Mouse (Mus musculus): ENCODE results near the gene Mrps10. TPM values are rescaled to one million over a fixed set of nuclear protein-coding genes. Genes with fewer than 3 reads are reported as not detected.

Mrps10 gene
- polyA plus RNA-seq, 1 experiment, result 71.3 TPM

DNA sequence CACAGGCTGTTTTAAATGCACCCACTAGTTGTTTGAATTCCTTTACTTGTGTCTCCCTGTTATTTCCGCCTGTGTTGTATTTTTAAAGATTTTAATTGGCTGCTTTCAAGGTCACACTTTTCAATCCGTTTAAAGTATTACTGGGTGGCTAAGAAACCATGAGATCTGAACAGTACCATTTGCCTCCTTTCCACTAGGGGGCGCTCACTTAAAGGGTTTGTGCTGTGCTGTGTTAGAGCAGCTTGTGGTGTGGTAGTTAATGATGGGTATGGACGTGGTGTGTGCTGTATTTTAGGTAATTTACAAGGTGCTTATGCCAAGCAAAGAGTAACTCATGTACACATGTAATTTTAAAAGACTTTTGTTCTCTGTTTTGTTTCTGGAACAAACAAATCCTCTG lies 2.8 kb downstream of the Mrps10 start:
- Histone ChIP-seq H3K27me3 (ENCODE audit: control insufficient read depth, insufficient read depth, low read length, poor library complexity, severe bottlenecking) (no peaks in the 10 kb centered on the region), H3K9me3 (replicated peaks; ENCODE audit: control insufficient read depth, insufficient read depth, low read length, poor library complexity, severe bottlenecking) (no peaks in the 10 kb centered on the region), H3K36me3 (ENCODE audit: control insufficient read depth, insufficient read depth, low read length, poor library complexity, severe bottlenecking) (peaks cover 25% of the 10 kb centered on the region), H3K27ac (ENCODE audit: insufficient read depth, low read length) (no peak overlapping the region), H3K9ac (ENCODE audit: low read depth, poor library complexity, severe bottlenecking) (no peak overlapping the region), H3K4me3 (ENCODE audit: low read depth, low read length) (no peak overlapping the region), H3K4me1 (ENCODE audit: control insufficient read depth, insufficient read depth, low read length) (no peaks in the 10 kb centered on the region)
- TF ChIP-seq CTCF (IDR thresholded peaks at IDR 0.05; ENCODE audit: low read depth, low read length) (peak; percentile 39), EP300 (IDR thresholded peaks at IDR 0.05; ENCODE audit: insufficient read depth, low read depth, low read length) (no peak)

DNA sequence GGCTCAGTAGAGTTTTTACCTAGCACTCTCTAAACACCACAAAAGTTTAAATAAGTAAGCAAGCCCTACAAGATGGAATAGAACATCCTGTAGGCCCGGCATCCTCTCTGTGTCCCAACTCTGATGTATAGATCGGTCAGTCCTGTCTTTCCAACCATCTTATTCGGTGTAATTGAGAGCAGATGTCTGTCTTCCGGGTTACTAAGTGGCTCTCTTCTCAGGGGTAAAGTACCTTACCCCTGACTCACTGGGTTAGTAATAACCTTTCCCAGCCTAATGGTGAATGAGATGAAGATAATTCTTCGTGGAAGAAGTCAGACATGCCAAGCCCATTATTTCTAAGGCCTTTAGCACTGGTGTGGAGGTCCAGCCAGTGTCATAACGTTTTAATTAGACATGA lies 5.3 kb downstream of the Mrps10 start:
- Histone ChIP-seq H3K36me3 (ENCODE audit: control insufficient read depth, insufficient read depth, low read length, poor library complexity, severe bottlenecking) (peaks cover 29% of the 10 kb centered on the region), H3K27me3 (ENCODE audit: control insufficient read depth, insufficient read depth, low read length, poor library complexity, severe bottlenecking) (no peaks in the 10 kb centered on the region), H3K4me1 (ENCODE audit: control insufficient read depth, insufficient read depth, low read length) (no peaks in the 10 kb centered on the region), H3K9ac (ENCODE audit: low read depth, poor library complexity, severe bottlenecking) (no peak overlapping the region), H3K4me3 (ENCODE audit: low read depth, low read length) (no peak overlapping the region), H3K27ac (ENCODE audit: insufficient read depth, low read length) (no peak overlapping the region), H3K9me3 (replicated peaks; ENCODE audit: control insufficient read depth, insufficient read depth, low read length, poor library complexity, severe bottlenecking) (no peaks in the 10 kb centered on the region)
- TF ChIP-seq EP300 (IDR thresholded peaks at IDR 0.05; ENCODE audit: insufficient read depth, low read depth, low read length), result no peak
- TF ChIP-seq CTCF (IDR thresholded peaks at IDR 0.05; ENCODE audit: low read depth, low read length), result no peak
- no peak for TF ChIP-seq POLR2A (IDR thresholded peaks at IDR 0.05; ENCODE audit: insufficient read depth, low read length)

DNA sequence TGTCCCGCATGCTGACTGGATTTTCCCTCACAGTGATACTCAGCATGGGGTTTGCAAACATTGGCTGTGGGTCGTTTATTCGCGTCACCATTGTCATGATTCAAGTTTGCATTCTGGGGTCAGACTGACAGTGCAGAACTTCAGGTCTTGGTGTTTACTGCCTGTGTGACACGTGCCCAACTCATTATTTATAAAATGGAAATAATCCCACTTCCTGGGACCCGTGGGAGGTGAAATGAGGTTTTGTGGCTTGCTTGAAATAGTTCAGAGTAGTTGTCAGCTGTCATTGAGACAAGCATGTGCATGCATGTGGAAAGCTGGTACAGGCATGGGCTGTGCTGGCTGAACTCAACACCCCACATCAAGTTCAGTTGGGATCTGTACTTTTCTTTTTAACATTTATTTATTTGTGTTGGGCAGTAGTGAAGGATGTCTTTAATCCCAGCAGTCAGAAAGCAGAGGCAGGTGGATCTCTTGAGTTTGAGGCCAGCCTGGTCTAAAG lies 8.1 kb downstream of the Mrps10 start:
- H3K4me1 ChIP-seq (ENCODE audit: control insufficient read depth, insufficient read depth, low read length), result no peaks in the 10 kb centered on the region
- peaks cover 33% of the 10 kb centered on the region for H3K36me3 ChIP-seq (ENCODE audit: control insufficient read depth, insufficient read depth, low read length, poor library complexity, severe bottlenecking)
- no peak overlapping the region for H3K9ac ChIP-seq (ENCODE audit: low read depth, poor library complexity, severe bottlenecking)
- H3K27ac ChIP-seq (ENCODE audit: insufficient read depth, low read length), result no peak overlapping the region
- TF ChIP-seq CTCF (IDR thresholded peaks at IDR 0.05; ENCODE audit: low read depth, low read length), result no peak
- no peak for TF ChIP-seq POLR2A (IDR thresholded peaks at IDR 0.05; ENCODE audit: insufficient read depth, low read length)
- no peak for TF ChIP-seq EP300 (IDR thresholded peaks at IDR 0.05; ENCODE audit: insufficient read depth, low read depth, low read length)
- no peaks in the 10 kb centered on the region for H3K9me3 ChIP-seq (replicated peaks; ENCODE audit: control insufficient read depth, insufficient read depth, low read length, poor library complexity, severe bottlenecking)
- no peak overlapping the region for H3K4me3 ChIP-seq (ENCODE audit: low read depth, low read length)
- H3K27me3 ChIP-seq (ENCODE audit: control insufficient read depth, insufficient read depth, low read length, poor library complexity, severe bottlenecking), result no peaks in the 10 kb centered on the region

DNA sequence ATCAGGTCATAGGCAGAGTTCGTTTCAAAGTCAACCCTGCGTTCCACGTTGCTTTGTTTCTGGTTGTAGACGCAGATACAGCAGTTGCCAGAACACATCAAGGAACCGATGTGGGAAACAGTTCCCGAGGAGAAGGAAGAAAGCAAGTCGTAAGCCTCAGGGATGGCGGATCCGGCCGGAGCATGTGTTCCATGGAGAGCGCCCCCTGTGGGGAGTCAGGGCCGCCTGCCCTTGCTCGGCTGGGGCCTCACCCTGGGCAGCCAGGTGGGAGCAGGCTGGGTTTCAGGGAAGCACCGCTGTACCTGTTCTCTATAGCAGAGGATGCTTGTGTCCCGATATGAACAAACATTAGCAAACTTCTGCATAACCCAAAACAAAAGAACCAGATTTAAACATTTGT lies 9.4 kb downstream of the Mrps10 start:
- no peak overlapping the region for H3K9ac ChIP-seq (ENCODE audit: low read depth, poor library complexity, severe bottlenecking)
- H3K4me1 ChIP-seq (ENCODE audit: control insufficient read depth, insufficient read depth, low read length), result no peaks in the 10 kb centered on the region
- H3K27ac ChIP-seq (ENCODE audit: insufficient read depth, low read length), result no peak overlapping the region
- H3K36me3 ChIP-seq (ENCODE audit: control insufficient read depth, insufficient read depth, low read length, poor library complexity, severe bottlenecking), result peaks cover 24% of the 10 kb centered on the region
- H3K27me3 ChIP-seq (ENCODE audit: control insufficient read depth, insufficient read depth, low read length, poor library complexity, severe bottlenecking), result no peaks in the 10 kb centered on the region
- no peaks in the 10 kb centered on the region for H3K9me3 ChIP-seq (replicated peaks; ENCODE audit: control insufficient read depth, insufficient read depth, low read length, poor library complexity, severe bottlenecking)
- TF ChIP-seq POLR2A (IDR thresholded peaks at IDR 0.05; ENCODE audit: insufficient read depth, low read length) (no peak), EP300 (IDR thresholded peaks at IDR 0.05; ENCODE audit: insufficient read depth, low read depth, low read length) (no peak), CTCF (IDR thresholded peaks at IDR 0.05; ENCODE audit: low read depth, low read length) (peak; percentile 50)
- H3K4me3 ChIP-seq (ENCODE audit: low read depth, low read length), result no peak overlapping the region

DNA sequence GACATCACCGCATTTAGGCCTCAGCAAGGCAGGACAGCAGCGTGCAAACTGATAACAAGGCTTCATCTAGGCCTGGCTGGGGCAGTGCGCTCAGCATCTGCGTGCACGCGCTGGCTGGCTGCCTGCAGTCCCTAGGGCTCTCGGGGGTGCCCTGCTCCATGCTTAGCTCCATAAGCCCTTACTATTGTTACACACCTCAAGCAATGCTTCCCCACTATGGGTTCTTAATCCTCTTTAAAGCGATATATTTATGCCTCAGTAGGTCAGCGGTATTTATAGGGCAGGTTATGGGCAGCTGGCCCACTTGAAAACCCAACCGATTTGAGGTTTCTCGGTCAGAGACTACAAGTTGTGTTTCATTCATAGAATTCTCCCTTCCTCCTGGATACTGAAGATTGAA lies 13.2 kb downstream of the Mrps10 start:
- H3K36me3 ChIP-seq (ENCODE audit: control insufficient read depth, insufficient read depth, low read length, poor library complexity, severe bottlenecking), result 0 out of 2 replicates have a peak, but pooled peaks cover 8% of the 10 kb centered on the region
- TF ChIP-seq EP300 (IDR thresholded peaks at IDR 0.05; ENCODE audit: insufficient read depth, low read depth, low read length) (no peak), POLR2A (IDR thresholded peaks at IDR 0.05; ENCODE audit: insufficient read depth, low read length) (no peak), CTCF (IDR thresholded peaks at IDR 0.05; ENCODE audit: low read depth, low read length) (no peak)
- no peak overlapping the region for H3K27ac ChIP-seq (ENCODE audit: insufficient read depth, low read length)
- no peaks in the 10 kb centered on the region for H3K27me3 ChIP-seq (ENCODE audit: control insufficient read depth, insufficient read depth, low read length, poor library complexity, severe bottlenecking)
- H3K9ac ChIP-seq (ENCODE audit: low read depth, poor library complexity, severe bottlenecking), result no peak overlapping the region
- H3K4me3 ChIP-seq (ENCODE audit: low read depth, low read length), result no peak overlapping the region
- no peaks in the 10 kb centered on the region for H3K9me3 ChIP-seq (replicated peaks; ENCODE audit: control insufficient read depth, insufficient read depth, low read length, poor library complexity, severe bottlenecking)
- H3K4me1 ChIP-seq (ENCODE audit: control insufficient read depth, insufficient read depth, low read length), result peaks cover 1% of the 10 kb centered on the region

DNA sequence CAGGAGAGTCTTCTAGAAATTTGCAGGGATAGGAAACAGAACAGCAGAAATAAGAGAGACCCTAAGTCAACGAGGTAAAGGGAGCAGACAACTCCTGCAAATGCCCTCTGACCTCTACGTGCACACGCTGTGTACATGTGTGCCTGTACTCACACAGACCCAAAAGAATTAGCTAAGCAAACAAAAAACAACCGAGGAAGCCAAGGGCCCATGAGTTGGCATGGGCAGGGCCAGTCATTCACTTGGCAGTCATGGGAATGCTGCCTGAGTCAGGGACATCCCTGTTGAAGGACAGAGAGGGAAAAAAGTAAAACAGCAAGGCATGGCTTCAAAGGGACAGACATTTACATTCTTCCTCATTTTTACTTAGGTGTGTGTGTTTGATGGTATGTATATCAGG lies 14.6 kb downstream of the Mrps10 start:
- H3K36me3 ChIP-seq (ENCODE audit: control insufficient read depth, insufficient read depth, low read length, poor library complexity, severe bottlenecking), result 0 out of 2 replicates have a peak, but pooled peaks cover 5% of the 10 kb centered on the region
- no peak for TF ChIP-seq CTCF (IDR thresholded peaks at IDR 0.05; ENCODE audit: low read depth, low read length)
- peaks cover 1% of the 10 kb centered on the region for H3K4me1 ChIP-seq (ENCODE audit: control insufficient read depth, insufficient read depth, low read length)
- no peaks in the 10 kb centered on the region for H3K9me3 ChIP-seq (replicated peaks; ENCODE audit: control insufficient read depth, insufficient read depth, low read length, poor library complexity, severe bottlenecking)
- no peak overlapping the region for H3K27ac ChIP-seq (ENCODE audit: insufficient read depth, low read length)
- H3K4me3 ChIP-seq (ENCODE audit: low read depth, low read length), result no peak overlapping the region
- no peak overlapping the region for H3K9ac ChIP-seq (ENCODE audit: low read depth, poor library complexity, severe bottlenecking)
- no peaks in the 10 kb centered on the region for H3K27me3 ChIP-seq (ENCODE audit: control insufficient read depth, insufficient read depth, low read length, poor library complexity, severe bottlenecking)

All from ES-Bruce4 (cell line).